Mouse (Mus musculus) limb, embryonic 15.5 days (tissue): ENCODE results near the gene Larp1b. TPM values are rescaled to one million over a fixed set of nuclear protein-coding genes. Genes with fewer than 3 reads are reported as not detected.

Experiments used
- ATAC-seq: fragments of 200-750 bp; cut with Nextera tagmentation; 2 replicates; pipeline ENCODE4 v1.8.0; 2017; ENCODE audit warnings: low read depth, moderate TSS enrichment; ENCODE audit not compliant: insufficient number of reproducible peaks, low FRiP score, low TSS enrichment
- H3K27ac ChIP-seq: fragments of 300-500 bp; sonication (generic); 2 replicates; pipeline ENCODE4 v1.5.1; 2015; ENCODE audit warnings: moderate library complexity, mild to moderate bottlenecking, inconsistent platforms
- H3K27me3 ChIP-seq: fragments of 300-500 bp; sonication (generic); 2 replicates; pipeline ENCODE4 v1.6.1; 2015; ENCODE audit warnings: inconsistent platforms
- H3K36me3 ChIP-seq: fragments of 300-500 bp; sonication (generic); 2 replicates; pipeline ENCODE4 v1.6.1; 2015; ENCODE audit warnings: inconsistent platforms
- H3K4me1 ChIP-seq: fragments of 300-500 bp; sonication (generic); 2 replicates; pipeline ENCODE4 v1.6.1; 2015; ENCODE audit warnings: inconsistent platforms
- H3K4me2 ChIP-seq: fragments of 300-500 bp; sonication (generic); 2 replicates; pipeline ENCODE4 v1.6.1; 2015; ENCODE audit warnings: mild to moderate bottlenecking, inconsistent platforms
- H3K4me3 ChIP-seq: fragments of 300-500 bp; sonication (generic); 2 replicates; pipeline ENCODE4 v1.5.1; 2015; ENCODE audit warnings: mild to moderate bottlenecking, inconsistent platforms
- H3K9ac ChIP-seq: fragments of 300-500 bp; sonication (generic); 2 replicates; pipeline ENCODE4 v1.6.1; 2015; ENCODE audit warnings: inconsistent platforms
- H3K9me3 ChIP-seq: fragments of 300-500 bp; sonication (generic); 2 replicates; pipeline ENCODE4 v1.6.1; 2016; ENCODE audit warnings: inconsistent platforms
- WGBS: fragments of 180-500 bp; shearing (Covaris S2); methylation state at CpG from one replicate; pipeline ENCODE4 v1.1.7; 2015; 5-methylcytosine and 5-hydroxymethylcytosine counted together
- polyA plus RNA-seq: library from polyadenylated mRNA; unstranded; fragments of >200 nt; fragmentation: Nextera tagmentation; extraction: Ambion mirVana; gene quantifications from 2 replicates; pipeline ENCODE4 v1.2.1, GENCODE M21; 2015

Gene Larp1b
- polyA plus RNA-seq, 1 experiment from 2014 or later = 2.2 TPM

DNA sequence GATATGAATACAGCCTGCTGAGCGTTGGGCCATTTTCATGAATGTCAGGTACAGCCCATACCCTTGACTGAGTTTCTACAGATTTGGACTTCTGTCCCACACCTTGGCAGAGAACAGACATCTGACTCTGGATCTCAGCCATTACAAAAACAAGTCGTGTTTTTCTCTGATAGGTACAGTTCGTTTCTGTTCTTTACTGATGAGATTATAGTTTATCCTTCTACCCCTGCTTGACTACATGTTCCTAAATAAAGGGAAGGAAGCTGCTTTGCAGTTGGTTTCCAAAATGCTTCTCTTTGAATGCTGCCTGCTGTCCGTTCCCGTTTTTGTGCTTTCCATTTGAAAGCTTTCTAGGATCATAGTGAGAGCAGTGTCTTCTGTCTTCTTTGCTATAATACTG, 37.9 kb downstream of the Larp1b start:
- H3K36me3 ChIP-seq = no peaks in the 10 kb centered on the region
- ATAC-seq = no peak
- 76% methylated on average over 5 of the region's 5 CpGs for WGBS
- no peaks in the 10 kb centered on the region for H3K27me3 ChIP-seq
- H3K27ac ChIP-seq = no peak overlapping the region
- no peaks in the 10 kb centered on the region for H3K9me3 ChIP-seq
- H3K4me3 ChIP-seq = no peak overlapping the region
- no peak overlapping the region for H3K4me2 ChIP-seq
- no peaks in the 10 kb centered on the region for H3K4me1 ChIP-seq
- H3K9ac ChIP-seq = no peak overlapping the region

DNA sequence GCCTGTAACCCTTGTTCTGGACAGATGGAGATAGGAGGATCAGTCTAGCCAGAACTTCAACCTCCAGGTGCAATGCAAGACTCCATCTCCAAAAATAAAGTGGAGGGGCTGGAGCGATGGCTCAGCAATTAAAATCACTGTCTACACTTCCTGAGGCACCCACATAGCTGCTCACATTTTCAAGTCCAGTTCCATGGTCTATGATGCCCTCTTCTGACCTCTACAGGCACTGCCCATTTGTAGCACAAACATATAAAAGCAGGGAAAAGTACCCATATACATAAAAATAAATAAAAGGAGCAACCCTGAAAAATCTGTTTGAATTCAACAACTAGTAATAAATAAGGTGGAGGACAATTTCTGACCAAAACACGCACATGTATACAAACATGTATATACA, 39.1 kb downstream of the Larp1b start:
- Histone ChIP-seq H3K4me3 (no peak overlapping the region), H3K27ac (no peak overlapping the region), H3K9me3 (no peaks in the 10 kb centered on the region), H3K36me3 (no peaks in the 10 kb centered on the region), H3K4me2 (no peak overlapping the region), H3K4me1 (no peaks in the 10 kb centered on the region), H3K27me3 (no peaks in the 10 kb centered on the region), H3K9ac (no peak overlapping the region)
- ATAC-seq = no peak
- WGBS = 71% methylated on average over 2 of the region's 2 CpGs

DNA sequence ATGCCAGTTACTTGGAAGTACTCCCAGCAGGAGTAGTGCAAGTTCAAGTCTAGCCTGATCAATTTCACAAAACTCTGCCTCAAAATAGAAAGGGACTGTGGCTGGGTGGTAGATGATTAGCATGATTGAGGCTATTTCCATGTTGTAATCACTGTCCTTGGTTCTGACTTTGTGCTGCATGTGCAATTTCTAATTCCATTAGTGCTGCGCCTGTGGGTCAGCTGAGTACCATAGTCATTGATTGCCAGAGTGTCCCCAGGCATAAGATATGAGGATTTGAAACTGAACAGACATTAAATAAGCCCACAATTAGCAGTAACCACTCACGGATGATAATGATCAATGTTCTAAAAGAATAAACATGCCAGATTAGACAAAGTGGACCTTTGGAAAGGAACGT, 41.9 kb downstream of the Larp1b start:
- Histone ChIP-seq H3K36me3 (no peaks in the 10 kb centered on the region), H3K27me3 (no peaks in the 10 kb centered on the region), H3K4me2 (no peak overlapping the region), H3K4me1 (no peaks in the 10 kb centered on the region), H3K9ac (no peak overlapping the region), H3K4me3 (no peak overlapping the region), H3K27ac (no peak overlapping the region), H3K9me3 (no peaks in the 10 kb centered on the region)
- no peak for ATAC-seq
- 67% methylated on average over 3 of the region's 3 CpGs for WGBS

DNA sequence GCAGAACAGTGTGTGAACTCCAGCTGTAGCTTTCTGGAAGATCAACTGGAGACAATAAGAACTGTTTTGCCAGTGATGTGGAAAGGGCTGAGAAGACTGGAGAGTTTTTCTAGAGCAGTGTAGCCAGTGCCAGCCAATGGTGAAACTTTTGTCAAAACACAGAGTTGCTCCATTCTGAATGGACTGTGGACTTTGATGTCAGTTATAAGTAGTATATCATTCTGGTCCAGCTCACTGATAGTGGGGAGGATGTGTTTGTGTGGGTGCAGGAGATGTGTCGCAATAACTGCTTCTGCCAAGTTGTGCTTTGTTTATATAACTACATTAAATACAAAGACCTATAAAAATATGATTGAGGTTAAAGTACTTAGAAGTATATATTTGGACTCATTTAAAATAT, 45.5 kb downstream of the Larp1b start:
- H3K4me1 ChIP-seq = no peaks in the 10 kb centered on the region
- H3K4me3 ChIP-seq = no peak overlapping the region
- H3K36me3 ChIP-seq = no peaks in the 10 kb centered on the region
- WGBS = 94% methylated on average over 1 of the region's 1 CpGs
- no peaks in the 10 kb centered on the region for H3K9me3 ChIP-seq
- no peak overlapping the region for H3K27ac ChIP-seq
- no peaks in the 10 kb centered on the region for H3K27me3 ChIP-seq
- no peak overlapping the region for H3K4me2 ChIP-seq
- no peak overlapping the region for H3K9ac ChIP-seq
- ATAC-seq = no peak

DNA sequence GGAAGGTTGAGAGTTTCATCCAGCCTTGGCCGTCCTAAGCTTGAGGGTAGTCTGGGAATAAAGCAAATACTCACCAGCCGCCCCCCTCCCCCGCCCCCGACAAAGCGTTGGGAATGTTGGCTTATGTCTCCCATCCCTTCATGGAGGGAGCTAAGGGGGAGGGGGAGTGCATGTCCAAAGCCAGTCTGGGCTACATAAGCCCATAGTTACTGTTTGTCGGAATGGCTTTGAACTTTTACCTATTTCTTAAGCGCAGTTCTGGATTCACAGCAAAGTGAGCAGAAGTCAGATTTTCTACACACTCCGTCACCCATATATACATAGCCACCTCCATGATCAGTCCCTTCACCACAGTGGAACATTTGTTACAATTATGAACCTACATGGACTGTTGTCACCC, 59.7 kb downstream of the Larp1b start:
- H3K27me3 ChIP-seq = no peaks in the 10 kb centered on the region
- no peak overlapping the region for H3K27ac ChIP-seq
- 82% methylated on average over 8 of the region's 8 CpGs for WGBS
- H3K4me1 ChIP-seq = no peaks in the 10 kb centered on the region
- no peak overlapping the region for H3K4me2 ChIP-seq
- no peak overlapping the region for H3K9ac ChIP-seq
- ATAC-seq = no peak
- no peaks in the 10 kb centered on the region for H3K36me3 ChIP-seq
- H3K4me3 ChIP-seq = no peak overlapping the region
- H3K9me3 ChIP-seq = no peaks in the 10 kb centered on the region

DNA sequence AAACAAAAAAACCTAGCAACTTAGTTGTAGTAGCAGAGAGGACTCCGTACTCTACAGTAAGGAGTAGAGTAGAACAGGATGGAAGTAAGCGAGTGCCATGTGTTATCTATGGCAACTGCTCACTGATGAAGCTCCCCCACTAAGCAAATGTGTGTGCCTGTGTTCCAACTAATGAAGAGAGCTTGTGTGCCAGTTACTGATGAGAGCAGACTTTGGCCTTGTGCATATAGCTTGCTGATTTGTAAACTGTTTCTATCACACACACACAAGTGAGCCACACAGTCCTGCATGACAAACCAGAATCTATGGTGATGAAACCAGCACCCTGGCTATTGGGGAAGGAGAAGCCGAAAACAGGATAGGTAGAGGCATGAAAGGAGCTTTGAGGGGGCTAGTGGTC, 60.4 kb downstream of the Larp1b start:
- ATAC-seq = no peak
- 96% methylated on average over 3 of the region's 3 CpGs for WGBS
- no peak overlapping the region for H3K4me2 ChIP-seq
- H3K27me3 ChIP-seq = no peaks in the 10 kb centered on the region
- H3K9ac ChIP-seq = no peak overlapping the region
- no peaks in the 10 kb centered on the region for H3K9me3 ChIP-seq
- H3K4me3 ChIP-seq = no peak overlapping the region
- H3K27ac ChIP-seq = no peak overlapping the region
- no peaks in the 10 kb centered on the region for H3K4me1 ChIP-seq
- no peaks in the 10 kb centered on the region for H3K36me3 ChIP-seq

DNA sequence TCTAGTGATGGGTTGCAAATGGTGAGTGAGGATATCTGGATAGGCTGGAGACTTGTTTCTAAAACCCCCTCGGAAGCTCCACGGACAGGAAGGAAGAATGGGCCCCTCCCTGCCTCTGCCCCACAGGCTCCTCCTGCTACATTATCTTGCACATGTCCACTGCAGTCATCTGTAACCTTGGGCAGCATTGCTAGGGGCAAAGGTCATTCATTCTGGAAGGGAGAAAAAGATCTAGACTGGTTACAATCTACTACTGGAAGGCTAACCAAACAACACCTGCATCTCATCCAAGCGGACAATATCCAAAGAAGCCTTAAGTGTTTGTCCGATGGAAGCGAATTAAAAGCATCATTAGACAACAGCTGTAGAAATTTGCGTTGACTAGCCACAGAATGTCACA, 61.1 kb downstream of the Larp1b start:
- 88% methylated on average over 6 of the region's 6 CpGs for WGBS
- H3K36me3 ChIP-seq = no peaks in the 10 kb centered on the region
- no peak overlapping the region for H3K4me2 ChIP-seq
- no peaks in the 10 kb centered on the region for H3K27me3 ChIP-seq
- ATAC-seq = no peak
- no peaks in the 10 kb centered on the region for H3K9me3 ChIP-seq
- H3K9ac ChIP-seq = no peak overlapping the region
- H3K4me1 ChIP-seq = no peaks in the 10 kb centered on the region
- no peak overlapping the region for H3K27ac ChIP-seq
- no peak overlapping the region for H3K4me3 ChIP-seq

DNA sequence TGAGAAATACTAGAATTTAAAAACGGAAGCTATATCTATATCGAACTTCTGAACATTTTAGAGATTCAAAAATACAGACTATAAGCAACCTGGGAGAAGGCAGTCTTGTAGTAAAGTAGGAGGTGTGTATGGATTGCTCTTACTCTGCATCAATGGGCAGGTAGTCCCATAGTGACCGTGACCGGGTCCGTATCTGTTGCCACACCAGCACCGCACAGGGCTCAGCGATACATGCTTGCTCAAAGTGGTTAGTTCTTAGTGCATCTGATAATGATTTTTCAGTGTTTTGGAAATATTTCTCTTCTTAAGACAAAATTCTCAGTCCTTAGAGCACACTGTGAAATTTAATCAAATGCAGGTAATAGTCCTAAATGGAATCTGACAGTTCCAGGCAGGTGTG, 62.8 kb downstream of the Larp1b start:
- ATAC-seq = no peak
- no peak overlapping the region for H3K4me3 ChIP-seq
- no peak overlapping the region for H3K4me2 ChIP-seq
- H3K27ac ChIP-seq = no peak overlapping the region
- 94% methylated on average over 7 of the region's 7 CpGs for WGBS
- H3K27me3 ChIP-seq = no peaks in the 10 kb centered on the region
- H3K9me3 ChIP-seq = no peaks in the 10 kb centered on the region
- H3K36me3 ChIP-seq = no peaks in the 10 kb centered on the region
- H3K4me1 ChIP-seq = no peaks in the 10 kb centered on the region
- H3K9ac ChIP-seq = no peak overlapping the region

DNA sequence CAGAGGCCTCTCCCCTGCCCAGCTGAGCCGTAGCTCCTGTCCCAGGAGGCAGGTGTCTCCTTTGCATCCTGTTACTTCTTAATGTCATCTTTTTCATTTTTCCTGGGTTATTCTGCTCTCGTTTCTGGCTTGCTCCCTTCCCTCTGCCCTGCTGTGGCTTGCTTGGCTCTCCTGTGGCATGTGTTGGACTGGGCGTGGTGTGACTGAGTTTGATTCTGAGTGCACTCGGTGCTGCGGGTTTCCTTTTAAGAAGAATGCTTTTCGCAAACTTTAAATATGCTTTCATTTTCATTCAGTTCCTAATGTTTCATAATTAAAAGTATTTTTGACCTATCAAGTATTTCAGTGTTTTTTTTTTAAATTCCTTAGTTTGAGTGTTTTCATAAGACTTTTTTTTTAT, 65.3 kb downstream of the Larp1b start:
- no peak for ATAC-seq
- H3K9me3 ChIP-seq = no peaks in the 10 kb centered on the region
- no peak overlapping the region for H3K4me2 ChIP-seq
- 59% methylated on average over 6 of the region's 6 CpGs for WGBS
- H3K4me1 ChIP-seq = no peaks in the 10 kb centered on the region
- H3K27ac ChIP-seq = no peak overlapping the region
- H3K4me3 ChIP-seq = no peak overlapping the region
- H3K27me3 ChIP-seq = no peaks in the 10 kb centered on the region
- no peaks in the 10 kb centered on the region for H3K36me3 ChIP-seq
- no peak overlapping the region for H3K9ac ChIP-seq

DNA sequence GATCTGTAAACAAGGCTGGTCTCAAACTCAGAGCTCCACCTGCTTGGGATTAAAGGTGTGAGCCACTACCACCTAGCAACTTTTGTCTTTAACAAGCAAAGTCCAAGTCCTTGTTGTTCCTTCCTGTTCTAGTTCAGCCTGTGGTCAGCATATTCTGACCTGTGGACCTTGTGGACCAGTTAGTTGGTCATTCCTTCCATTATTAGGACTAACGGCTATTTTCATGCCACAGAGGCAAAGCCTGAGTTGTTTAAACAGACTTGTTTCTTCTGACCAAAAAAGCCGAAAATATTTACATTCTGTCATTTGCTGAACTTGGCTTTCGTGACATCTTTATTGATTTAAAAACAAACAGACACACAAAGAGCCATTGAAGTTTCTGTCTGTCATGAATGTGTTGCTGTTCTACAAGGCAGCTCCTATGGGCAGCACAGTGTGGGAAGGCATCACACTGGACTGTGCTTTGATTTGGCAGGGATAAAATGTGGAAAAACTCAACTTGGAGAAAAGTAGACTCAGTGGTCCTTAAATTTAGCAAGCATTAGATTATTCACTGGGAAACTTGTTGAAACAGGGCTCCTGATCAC, 68.5 kb downstream of the Larp1b start:
- Histone ChIP-seq H3K4me1 (no peaks in the 10 kb centered on the region), H3K9ac (no peak overlapping the region), H3K36me3 (no peaks in the 10 kb centered on the region), H3K9me3 (no peaks in the 10 kb centered on the region), H3K4me2 (no peak overlapping the region), H3K27ac (no peak overlapping the region), H3K27me3 (no peaks in the 10 kb centered on the region), H3K4me3 (no peak overlapping the region)
- ATAC-seq = no peak
- 70% methylated on average over 3 of the region's 3 CpGs for WGBS

DNA sequence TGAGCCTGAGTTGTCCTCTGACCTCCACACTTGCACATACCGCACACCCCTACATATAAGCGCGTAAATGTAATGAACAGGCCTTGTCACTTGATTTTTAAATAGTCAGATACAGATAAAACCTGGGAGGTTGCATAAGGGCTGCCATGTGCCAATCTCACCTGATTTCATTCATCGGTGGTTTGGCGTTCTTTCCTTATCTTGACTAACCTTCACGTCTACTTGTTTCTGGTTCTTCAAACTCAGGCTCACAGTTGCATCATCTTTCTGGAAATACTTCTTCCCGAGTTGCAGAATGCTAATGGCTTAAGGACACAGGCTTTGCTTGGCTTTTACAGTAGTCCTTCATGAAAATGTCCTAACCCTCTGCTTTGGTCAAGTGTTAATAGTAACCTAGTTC, 71.1 kb downstream of the Larp1b start:
- no peak overlapping the region for H3K4me3 ChIP-seq
- H3K4me1 ChIP-seq = no peaks in the 10 kb centered on the region
- no peak for ATAC-seq
- H3K27ac ChIP-seq = no peak overlapping the region
- no peaks in the 10 kb centered on the region for H3K9me3 ChIP-seq
- 85% methylated on average over 7 of the region's 7 CpGs for WGBS
- H3K36me3 ChIP-seq = no peaks in the 10 kb centered on the region
- H3K4me2 ChIP-seq = no peak overlapping the region
- H3K9ac ChIP-seq = no peak overlapping the region
- no peaks in the 10 kb centered on the region for H3K27me3 ChIP-seq

DNA sequence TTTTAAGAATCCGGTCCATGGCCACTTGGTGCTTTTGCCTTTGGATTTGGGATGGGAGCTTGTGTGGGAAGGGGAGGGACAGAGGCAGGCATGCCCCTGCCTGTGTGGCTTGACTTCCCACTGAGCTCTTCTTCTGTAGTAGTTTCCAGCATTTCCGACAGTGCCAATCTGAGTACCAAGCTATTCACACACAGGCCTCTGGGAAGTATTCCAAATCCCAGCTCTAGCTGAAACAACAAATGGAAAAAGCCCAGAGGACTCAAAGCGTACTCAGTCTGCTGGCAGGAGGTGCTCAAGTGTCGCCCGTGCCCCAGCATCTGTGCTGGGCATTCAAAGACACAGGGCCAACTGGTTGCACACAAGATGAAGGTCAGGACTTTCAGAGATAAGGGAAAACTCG, 72.4 kb downstream of the Larp1b start:
- Histone ChIP-seq H3K4me1 (no peaks in the 10 kb centered on the region), H3K4me2 (no peak overlapping the region), H3K4me3 (no peak overlapping the region), H3K9ac (no peak overlapping the region), H3K36me3 (no peaks in the 10 kb centered on the region), H3K9me3 (no peaks in the 10 kb centered on the region), H3K27ac (no peak overlapping the region), H3K27me3 (no peaks in the 10 kb centered on the region)
- ATAC-seq = no peak
- WGBS = 61% methylated on average over 6 of the region's 6 CpGs

DNA sequence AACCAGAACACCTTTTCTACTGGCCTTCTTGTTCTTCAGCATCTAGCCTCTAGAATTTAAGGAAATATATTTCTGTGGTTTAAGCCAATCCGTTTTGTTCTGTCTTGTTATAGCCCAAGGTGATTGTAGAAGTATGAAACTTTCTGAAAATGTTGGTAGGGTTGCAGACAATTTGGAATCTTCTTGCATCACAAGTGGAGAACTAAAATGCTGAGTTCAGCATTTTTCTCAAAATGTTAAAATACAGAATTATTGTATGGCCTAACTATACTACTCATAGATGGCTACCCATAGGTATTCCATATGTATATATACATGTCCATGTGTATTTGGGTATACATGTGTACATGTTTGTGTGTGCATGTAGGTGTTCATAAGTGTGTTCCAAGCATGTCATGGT, 81.1 kb downstream of the Larp1b start:
- 78% methylated on average over 1 of the region's 1 CpGs for WGBS
- Histone ChIP-seq H3K9ac (no peak overlapping the region), H3K9me3 (no peaks in the 10 kb centered on the region), H3K4me3 (no peak overlapping the region), H3K27ac (no peak overlapping the region), H3K4me1 (no peaks in the 10 kb centered on the region), H3K36me3 (no peaks in the 10 kb centered on the region), H3K27me3 (no peaks in the 10 kb centered on the region), H3K4me2 (no peak overlapping the region)
- no peak for ATAC-seq
